Mouse (Mus musculus): Measurements from ENCODE around the gene Cpm.

Gene Cpm

DNA sequence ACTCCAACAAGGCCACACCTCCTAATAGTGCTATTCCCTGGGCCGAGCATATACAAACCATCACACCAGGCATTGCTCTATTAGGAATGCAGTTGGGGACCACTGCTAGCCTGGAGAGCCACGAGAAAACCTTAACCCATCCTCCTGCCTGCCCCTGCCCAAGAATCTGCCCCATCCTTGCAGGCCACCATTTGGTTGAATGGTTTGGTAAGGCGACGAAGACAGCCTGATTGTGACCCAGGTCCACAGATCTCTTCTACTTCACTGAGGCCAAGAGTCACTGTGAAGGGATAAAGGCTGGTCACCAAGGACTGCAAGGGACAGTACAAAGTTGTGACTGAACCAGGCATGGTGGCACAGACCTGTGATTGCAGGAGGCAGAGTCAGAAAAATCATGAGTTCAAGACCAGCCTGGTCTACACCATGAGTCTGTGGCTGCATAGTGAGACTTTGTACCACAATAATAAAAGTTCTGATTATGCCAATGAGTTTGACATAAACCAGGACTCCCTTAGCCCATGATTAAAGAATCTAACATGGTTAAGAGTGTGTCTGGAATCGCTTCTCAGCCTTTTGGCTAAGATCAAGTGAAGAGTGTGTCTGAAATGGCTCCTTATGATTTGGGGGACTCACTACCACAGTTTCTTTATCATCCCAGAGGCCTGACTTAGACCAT, 17.3 kb downstream of the Cpm start:
- DNase-seq (ENCODE audit: low spot score in 2 of 2), result no peak

DNA sequence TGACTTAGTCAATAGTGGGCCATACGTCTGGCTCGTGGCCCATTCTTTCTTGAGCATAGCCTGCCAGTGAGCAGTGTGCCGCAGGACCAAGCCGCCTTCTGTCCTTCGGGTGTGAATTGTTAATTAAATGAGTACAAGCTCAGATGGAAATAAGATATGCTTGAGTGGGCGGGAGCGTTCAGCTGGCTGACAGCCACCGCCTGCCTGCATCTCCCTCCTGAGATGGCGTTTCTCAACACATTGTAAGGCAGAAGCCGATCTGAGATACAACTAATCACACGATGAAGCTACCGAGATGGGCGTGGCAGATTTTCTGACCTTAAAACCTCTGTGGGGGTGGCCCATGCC, 17.8 kb downstream of the Cpm start:
- peak; percentile 39 to 51 for DNase-seq (ENCODE audit: low spot score in 2 of 2)

DNA sequence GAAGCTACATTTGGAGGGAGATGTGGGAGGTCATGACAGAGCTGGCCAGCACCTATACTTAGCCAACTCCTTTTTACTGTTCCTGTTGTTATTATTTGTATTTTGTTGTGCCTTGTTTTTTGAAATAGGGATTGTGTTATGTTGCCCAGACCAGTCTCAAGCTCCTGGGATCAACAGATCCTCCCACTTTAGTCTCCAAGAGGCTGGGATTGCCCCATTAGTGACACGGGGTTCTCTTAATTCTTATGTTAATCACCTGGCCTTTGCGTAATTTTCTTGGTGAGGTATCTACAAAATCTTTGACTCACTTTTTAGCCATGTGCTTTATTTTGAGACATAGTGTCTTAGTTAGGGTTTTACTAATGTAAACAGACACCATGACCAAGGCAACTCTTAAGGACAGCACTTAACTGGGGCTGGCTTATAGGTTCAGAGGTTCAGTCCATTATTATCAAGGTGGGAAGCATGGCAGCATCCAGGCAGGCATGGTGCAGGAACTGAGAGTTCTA, 18.7 kb downstream of the Cpm start:
- no peak for DNase-seq (ENCODE audit: low spot score in 2 of 2)

DNA sequence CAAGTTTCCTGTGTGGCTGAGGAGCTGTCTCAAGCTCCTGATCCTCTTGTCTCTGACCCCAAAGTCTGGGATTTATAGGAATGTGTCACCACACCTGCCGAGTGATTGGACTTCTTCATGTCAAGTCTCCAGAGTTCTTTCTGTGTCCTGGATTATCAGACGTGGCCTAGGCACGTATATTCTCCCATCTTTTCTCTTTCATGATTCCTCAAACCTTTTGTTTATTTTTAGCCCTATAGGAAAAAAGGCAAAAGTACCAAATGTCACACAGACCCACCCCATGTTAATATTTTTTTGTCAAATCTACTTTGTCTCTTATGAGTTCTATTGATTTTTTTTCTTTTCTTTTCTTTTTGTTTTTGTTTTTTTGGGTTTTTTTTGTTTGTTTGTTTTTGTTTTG, 19.3 kb downstream of the Cpm start:
- DNase-seq (ENCODE audit: low spot score in 2 of 2), result no peak

DNA sequence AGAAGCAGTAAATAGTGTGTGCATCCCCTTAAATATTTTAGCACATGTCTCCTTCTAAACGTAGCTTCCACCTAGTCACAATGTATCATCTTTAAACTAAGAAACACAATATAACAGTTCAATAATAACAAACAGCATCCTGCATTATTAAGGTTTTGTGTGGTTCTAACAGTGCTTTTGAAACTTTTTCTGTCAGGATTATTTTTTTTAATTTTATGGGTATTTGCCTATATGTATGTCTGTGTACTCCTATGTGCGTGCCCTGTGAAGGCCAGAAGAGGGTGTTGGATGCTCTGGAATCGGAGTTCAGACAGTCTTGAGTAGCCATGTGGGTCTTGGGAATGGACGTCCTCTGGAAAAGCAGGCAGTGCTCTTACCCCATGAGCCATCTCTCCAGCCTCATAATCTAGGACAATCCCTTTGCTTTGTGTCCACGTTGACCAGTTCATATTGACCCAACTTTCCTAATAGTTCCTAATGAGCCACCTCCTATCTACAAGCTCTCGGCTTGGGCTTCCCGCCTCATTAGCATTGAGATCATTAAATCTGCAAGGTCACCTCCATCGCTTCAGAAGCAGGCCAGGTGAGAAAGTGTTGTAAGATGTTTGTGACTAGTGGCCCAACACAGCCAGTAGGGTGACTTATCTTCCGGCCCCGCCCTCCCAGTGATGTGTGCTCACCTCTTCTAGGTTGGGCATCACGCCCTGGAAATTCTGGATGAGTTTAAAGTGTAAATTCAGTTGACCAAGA, 20.2 kb downstream of the Cpm start:
- no peak for DNase-seq (ENCODE audit: low spot score in 2 of 2)

DNA sequence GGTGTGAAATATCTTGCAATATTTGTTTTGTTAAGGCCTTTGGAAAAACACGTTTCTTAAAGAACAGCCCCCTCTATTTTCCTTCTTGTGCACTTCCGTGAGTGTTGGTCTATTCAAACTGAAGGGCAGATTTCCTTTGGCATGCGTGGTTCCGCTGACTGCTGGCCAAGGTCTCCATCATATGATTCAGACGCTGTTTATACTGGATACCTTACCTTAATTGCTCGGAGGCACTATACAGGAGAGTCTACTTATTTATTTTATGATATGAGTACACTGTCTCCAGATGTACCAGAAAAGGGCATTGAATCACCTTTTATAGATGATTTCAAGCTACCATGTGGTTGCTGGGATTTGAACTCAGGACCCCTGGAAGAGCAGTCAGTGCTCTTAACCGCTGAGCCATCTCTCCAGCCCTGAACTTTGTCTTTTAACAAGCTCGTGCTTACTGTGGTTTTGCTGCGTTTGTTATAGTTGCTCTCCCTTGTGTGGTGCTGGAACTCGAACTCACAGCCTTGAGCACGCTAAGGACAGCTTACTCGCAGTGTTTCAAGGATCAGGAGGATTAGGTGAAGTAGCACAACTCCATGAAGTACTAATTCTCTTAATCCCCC, 20.8 kb downstream of the Cpm start:
- DNase-seq (ENCODE audit: low spot score in 2 of 2), result no peak

DNA sequence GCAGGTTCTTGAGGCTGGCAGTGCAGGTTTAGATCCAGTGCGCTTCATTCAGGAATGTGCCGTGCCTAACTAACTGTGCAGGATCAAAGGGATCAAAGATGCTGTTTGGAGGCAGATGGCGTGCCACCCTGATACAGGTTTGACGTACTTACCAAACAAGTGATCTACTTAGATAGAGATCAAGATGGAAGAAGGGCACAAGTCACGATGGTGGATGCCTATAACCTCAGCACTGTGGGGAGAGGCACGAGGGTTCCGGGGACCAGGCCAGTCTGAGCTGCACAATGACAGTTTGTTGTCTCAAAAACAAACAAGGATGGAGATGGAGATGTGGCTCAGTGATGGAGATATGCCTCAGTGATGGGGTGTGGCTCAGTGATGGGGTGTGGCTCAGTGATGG, 21.4 kb downstream of the Cpm start:
- DNase-seq (ENCODE audit: low spot score in 2 of 2), result no peak

DNA sequence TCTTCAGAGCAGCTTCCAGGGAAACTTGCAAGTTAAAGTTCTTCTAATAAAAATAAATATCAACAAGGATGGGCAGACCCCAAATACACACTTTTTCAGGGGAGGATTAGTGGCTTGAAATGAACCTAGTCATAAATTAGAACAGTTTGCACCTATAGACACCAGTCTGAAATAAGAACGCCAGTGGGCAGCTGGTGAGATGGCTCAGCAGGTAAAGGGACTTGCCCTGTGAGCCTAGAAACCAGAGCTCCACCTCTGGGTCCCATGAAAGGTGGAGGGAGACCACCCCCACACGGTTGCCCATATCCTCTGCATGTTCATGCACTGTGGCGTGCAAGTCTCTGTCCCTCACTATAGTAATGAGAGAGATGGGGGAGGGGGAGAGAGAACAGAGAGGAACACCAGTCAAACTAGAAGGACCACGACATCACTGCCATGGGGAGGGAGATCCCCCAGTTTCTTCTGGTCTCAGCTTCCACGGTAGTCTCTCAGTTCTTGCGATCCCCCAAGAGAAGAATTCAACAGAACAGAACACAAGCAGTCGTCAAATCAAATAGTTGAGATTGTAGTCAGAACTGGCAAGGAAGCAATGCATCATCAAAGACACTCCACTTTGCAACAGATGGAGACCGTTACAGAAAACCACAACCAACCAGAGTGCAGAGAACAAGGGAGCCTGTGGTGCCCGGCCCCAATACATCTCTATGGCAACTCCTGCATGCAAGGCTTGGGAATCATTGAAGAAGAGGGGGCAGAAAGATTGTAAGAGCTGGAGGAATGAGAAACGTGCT, 22.5 kb downstream of the Cpm start:
- peak in 1 of 2 experiments; percentile 44 for DNase-seq (ENCODE audit: low spot score in 2 of 2)

DNA sequence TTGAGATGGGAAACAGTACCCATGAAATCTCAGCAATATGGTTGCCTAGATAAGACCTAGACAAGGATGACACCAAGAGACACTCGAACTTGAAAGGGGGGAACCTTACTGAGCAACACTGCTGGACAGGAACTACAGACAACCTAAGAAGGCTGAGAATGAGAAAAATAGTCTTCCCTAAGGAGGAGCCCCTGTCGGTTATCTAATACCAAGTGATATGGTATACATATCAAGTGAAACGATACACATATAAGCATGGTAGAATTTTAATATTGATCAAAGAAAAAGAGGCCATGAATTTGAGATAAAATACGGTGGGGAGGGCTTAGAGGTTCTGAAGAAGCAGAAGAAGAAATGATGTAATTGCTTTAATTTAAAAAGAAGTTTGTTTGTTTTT, 23.1 kb downstream of the Cpm start:
- DNase-seq (ENCODE audit: low spot score in 2 of 2), result no peak

DNA sequence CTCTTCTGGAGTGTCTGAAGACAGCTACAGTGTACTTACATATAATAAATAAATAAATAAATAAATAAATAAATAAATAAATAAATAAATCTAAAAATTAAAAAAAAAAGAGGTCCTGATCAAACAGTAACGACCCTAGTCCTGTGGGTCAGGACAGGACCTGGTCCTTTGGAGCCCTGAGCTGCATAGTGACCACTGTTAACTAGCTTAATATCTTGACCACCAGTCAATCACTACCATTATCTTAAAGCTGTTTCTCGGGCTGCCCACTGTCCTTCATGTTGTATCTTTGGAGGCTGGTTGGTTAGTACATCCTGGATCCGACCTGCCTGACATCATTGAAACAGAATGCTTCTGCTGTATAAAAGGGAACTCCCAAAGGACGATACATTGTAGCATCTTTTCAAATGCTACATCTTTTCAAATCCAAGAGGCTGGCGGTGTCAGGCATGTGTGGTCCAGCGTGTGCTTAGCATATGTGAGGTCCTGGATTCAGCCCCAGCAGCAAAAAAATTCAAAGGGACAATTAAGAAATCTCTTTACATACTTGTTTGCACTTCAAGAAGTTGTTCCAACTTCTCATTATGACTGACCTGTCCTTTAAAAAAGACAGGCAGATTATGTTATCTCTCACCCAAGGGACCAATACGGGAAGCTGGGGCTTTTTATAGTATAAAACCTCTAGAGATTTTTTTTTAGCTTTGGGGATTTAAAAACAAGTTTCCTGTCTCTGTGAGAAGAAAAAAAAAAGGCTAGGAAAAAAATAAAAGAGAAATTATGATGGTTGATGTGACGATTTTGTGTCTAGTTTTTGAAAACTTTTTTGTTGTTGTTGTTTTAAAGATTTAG, 23.9 kb downstream of the Cpm start:
- no peak for DNase-seq (ENCODE audit: low spot score in 2 of 2)

DNA sequence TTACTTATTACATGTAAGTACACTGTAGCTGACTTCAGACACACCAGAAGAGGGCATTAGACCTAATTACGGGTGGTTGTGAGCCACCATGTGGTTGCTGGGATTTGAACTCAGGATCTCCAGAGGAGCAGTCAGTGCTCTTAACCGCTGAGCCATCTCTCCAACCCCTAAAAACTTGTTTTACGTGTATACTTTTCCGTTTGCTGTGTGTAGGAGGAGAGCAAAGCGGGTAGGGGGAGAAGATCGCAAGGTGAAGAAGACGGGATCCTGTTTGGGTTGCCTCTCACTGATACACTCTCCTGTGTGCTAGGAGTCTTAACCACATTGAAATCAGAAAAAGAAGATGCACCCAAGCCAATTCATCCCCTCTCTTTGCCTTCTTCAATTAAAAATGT, 24.5 kb downstream of the Cpm start:
- DNase-seq (ENCODE audit: low spot score in 2 of 2), result no peak

DNA sequence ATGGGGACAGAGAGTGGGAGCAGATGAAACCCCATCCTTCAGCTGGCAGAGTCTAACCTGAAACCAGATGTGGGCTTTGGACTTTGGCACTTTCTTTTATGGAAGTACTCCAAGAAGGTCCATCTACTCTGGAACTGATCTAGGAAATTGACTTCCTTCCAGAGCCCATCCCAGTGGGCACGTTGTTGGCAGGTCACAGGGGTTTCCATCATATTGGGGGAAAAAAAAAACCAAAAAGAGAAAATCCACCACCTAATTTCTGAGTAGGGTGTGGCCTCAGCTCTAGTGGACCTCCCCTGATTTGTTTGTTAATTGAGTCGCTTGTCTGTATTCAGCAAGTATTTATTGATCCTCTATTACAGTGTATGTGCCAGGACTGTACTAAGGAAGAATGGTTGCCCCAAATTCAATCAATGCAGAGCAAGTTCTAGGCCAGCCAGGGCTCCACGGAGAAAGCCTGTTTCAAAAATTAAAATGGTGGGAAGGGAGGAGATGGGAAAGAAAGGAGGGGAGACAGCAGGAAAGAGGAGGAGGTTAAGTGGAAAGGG, 25.4 kb downstream of the Cpm start:
- DNase-seq (ENCODE audit: low spot score in 2 of 2), result no peak

DNA sequence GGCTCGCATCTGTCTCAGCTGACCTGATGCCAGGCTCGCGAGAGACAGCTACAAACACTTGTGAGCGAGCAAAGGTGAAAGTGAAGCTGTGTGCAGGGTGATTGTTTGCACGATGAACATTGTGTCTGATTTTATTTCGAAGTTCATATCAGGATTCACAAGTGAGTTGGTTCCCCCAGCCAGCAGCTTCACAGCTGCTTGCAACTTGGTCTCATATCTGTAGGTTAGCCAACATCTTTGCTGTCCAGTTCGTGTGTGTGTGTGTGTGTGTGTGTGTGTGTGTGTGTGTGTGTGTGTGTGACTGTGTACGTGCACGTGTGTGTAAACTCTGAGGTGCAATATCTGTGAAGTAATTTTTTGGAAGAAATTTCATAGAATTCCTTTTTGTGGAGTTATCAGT, 26.2 kb downstream of the Cpm start:
- DNase-seq (ENCODE audit: low spot score in 2 of 2), result no peak

DNA sequence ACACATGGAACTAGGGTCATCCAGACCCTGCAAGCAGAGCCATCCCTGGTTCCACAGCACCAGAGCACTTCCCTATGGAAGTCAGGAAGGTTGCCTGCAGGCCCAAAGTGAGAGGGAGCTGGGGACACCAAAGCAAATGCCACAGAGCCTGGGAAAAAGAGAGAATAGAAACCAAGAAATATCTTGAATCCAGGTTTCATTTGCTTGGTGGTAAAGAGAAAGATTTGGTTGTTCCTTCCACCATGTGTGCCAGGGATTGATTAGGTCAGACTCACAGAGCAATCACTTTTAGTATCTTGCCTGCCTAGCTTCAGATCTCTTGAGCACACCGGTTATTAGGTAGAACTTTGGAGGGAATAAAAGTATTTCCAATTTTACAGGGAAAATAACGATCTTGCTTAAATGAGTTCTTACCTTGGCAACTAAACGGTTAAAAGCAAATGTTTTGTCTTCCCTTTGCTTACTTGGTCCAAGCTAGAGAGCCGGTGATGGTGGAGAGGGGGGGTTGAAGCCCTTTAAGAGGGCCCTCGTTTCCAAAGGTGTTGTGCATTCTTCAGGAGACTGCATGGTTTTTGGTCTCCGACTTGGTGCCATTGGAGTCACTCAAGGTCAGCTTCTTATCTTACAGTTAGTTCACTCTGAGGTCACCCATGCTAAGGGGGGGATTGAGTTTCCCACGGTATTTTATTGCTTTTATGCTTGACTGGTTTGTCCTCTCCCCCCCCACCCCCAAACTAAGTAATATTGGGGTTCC, 26.8 kb downstream of the Cpm start:
- no peak for DNase-seq (ENCODE audit: low spot score in 2 of 2)

DNA sequence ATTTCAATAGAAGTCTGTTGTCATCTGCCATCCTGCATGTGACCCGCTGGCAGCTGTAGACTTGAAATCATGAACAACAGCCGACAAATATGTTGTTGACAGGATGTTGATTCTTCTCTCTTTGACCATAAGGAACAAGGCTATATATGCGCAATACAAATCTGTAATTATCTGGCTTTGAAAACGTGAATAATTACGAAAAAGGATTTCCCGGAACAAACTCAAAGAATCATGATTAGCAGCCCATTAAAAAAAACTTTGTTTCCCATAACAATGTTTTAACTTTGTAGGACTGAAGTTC, 27.3 kb downstream of the Cpm start:
- DNase-seq (ENCODE audit: low spot score in 2 of 2), result no peak

DNA sequence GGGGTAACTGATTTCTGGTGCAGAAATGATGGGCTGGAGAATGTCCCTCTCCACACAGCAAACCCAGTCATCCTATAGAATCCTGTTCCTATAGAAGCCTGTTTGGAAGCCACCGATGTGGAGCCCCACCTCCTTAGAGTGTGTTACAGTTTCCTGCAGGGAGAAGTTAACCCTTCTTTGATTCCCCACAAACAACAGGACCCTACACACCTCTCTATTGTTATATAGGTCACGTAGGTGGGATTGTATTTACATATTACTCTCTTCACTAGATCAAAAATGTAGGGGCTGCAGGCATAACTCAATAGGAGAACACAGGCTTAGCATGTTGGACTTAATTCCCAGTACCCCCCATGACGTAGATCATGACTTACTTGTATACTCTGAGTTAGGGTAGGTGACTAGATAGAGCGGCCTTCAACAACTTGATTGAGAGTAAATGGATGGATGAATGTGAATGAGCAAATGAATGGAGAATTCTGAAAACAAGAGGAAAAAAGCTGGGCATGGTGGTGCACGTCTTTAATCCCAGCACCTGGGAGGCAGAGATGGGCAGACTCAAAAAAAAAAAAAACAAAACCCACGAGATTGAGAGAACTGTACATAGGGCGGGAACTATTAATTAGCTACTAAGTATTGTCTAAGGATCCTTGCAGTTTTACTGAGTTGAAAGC, 27.8 kb downstream of the Cpm start:
- DNase-seq (ENCODE audit: low spot score in 2 of 2), result no peak

DNA sequence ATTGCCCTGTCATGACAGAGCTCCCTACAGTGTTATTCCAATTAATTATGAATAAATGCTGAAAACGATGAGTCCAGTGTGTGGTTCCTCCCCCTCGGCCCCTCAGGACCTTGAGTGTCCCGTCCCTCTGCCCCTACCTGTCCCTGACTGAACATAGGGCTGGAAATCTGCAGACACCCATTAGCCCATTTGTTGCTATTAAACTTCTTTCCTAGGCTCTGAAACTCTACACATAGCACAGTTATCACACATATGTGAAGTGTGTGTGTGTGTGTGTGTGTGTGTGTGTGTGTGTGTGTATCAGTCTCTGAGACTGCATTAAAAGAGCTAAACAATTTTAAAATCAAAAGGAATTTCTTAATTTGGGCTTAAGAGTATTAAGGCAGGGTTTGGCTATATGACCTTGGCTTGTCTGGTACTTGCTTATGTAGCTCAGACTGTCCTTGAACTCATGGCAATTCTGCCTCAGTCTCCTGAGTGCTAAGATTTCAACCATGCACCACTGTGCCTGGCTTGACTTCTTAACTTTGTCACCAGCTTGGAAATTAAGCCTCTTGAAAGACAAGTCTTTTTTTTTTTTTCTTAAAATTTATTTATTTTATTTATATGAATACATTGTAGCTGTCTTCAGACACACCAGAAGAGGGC, 28.5 kb downstream of the Cpm start:
- DNase-seq (ENCODE audit: low spot score in 2 of 2), result no peak

DNA sequence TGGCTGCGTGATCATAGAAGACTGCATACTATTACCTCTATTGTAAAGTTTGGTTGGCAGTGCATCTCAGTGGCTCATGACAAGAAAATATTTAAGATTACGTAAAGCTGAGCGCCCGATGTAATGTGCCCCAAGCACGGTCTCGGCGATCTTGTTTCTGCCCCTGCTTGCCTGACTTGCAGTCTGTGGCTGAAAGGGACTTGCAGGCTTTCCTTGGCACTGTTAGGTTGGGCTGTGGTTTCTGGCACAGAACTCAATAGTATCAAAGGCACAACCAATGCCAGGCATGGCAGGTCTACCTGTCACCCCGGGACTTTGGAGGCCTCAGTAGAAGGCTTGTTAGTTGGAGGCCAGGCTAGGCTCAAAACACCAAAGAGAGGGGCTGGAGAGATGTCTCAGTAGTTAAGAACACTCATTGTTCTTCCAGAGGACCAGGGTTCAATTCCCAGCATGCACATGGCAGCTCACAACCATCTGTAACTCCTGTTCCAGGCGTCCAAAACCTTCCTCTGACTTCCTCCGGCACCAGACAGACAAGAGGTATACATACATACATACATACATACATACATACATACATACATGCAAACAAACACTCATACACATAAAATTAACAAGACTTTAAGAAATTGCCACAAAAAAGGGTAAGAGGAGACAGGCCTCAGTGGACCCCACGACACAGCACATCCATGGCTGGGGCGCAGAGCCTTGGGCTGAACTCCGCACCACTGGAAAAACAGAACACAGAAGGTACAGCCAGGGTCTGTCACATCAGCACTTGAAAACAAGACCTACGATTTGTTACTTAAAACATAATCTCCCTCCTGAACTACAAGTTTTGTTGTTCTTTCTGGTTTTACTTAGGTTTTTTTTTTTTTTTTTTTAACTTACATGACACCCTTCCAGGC, 29.5 kb downstream of the Cpm start:
- DNase-seq (ENCODE audit: low spot score in 2 of 2), result no peak

All from frontal cortex, postnatal 10 days (tissue).